Mouse (Mus musculus): ENCODE measurements around the gene Cdc42se1. TPM values are rescaled to one million over a fixed set of nuclear protein-coding genes. Genes with fewer than 3 reads are reported as not detected.
A peak's percentile ranks its signal among the peaks of the same experiment; 100 is the strongest.

Gene Cdc42se1
- polyA plus RNA-seq, 2 experiments: 24.9 to 40.9 TPM

- Histone ChIP-seq H3K4me3 (ENCODE audit: insufficient read depth in 1 of 2, low read depth in 2 of 2, low read length in 2 of 2) (no peak overlapping the region), H3K27me3 (ENCODE audit: control insufficient read depth, insufficient read depth, low read length) (no peaks in the 10 kb centered on the region), H3K4me1 (replicated peaks; ENCODE audit: control insufficient read depth in 2 of 2, insufficient read depth in 2 of 2, low read length in 1 of 2) (peaks cover 0 to 6% of the 10 kb centered on the region in 2 experiments; a peak in 3 of 4 replicates), H3K4me2 (ENCODE audit: low read depth) (no peak overlapping the region), H3K9ac (replicated peaks) (no peak overlapping the region), H3K36me3 (replicated peaks; ENCODE audit: control insufficient read depth, insufficient read depth, low read depth) (peaks cover 3% of the 10 kb centered on the region; the same call in 1 of the 2 replicates), H3K27ac (no peak overlapping the region), H3K9me3 (ENCODE audit: control insufficient read depth, low read length) (no peaks in the 10 kb centered on the region)
- TF ChIP-seq CTCF (IDR thresholded peaks at IDR 0.05; ENCODE audit: low read depth): no peak
- no peak for TF ChIP-seq EP300 (IDR thresholded peaks at IDR 0.05; ENCODE audit: low read depth)
- 66% methylated on average over 5 of the region's 5 CpGs for WGBS (ENCODE audit: insufficient replicate concordance)
- DNase-seq (ENCODE audit: low read depth in 3 of 3, low spot score in 3 of 3) (no peak), ATAC-seq (ENCODE audit: insufficient read depth) (no peak)
Measured at GRCm38 (mm10) chr3:95250361-95250760, 21.8 kb downstream of the Cdc42se1 start.

- Histone ChIP-seq H3K36me3 (replicated peaks; ENCODE audit: control insufficient read depth, insufficient read depth, low read depth) (peaks cover 3% of the 10 kb centered on the region; the same call in 1 of the 2 replicates), H3K27ac (no peak within 1 kb of the TSS), H3K4me3 (ENCODE audit: insufficient read depth in 1 of 2, low read depth in 2 of 2, low read length in 2 of 2) (no peak within 1 kb of the TSS), H3K4me2 (ENCODE audit: low read depth) (no peak within 1 kb of the TSS), H3K9ac (replicated peaks) (no peak within 1 kb of the TSS), H3K4me1 (replicated peaks; ENCODE audit: control insufficient read depth in 2 of 2, insufficient read depth in 2 of 2, low read length in 1 of 2) (peaks cover 0 to 6% of the 10 kb centered on the region in 2 experiments; a peak in 3 of 4 replicates), H3K9me3 (ENCODE audit: control insufficient read depth, low read length) (no peaks in the 10 kb centered on the region), H3K27me3 (ENCODE audit: control insufficient read depth, insufficient read depth, low read length) (no peaks in the 10 kb centered on the region)
- DNase-seq (ENCODE audit: low read depth in 3 of 3, low spot score in 3 of 3) (no peak), ATAC-seq (ENCODE audit: insufficient read depth) (no peak)
- TF ChIP-seq CTCF (IDR thresholded peaks at IDR 0.05; ENCODE audit: low read depth) (no peak), EP300 (IDR thresholded peaks at IDR 0.05; ENCODE audit: low read depth) (no peak)
- WGBS (ENCODE audit: insufficient replicate concordance): 43% methylated on average over 7 of the region's 7 CpGs
Measured at GRCm38 (mm10) chr3:95250783-95251424, 22.4 kb downstream of the Cdc42se1 start, which contains the start of gene Bnipl. TSS of gene Bnipl (minus strand) at chr3:95251193.

- no peaks in the 10 kb centered on the region for H3K4me1 ChIP-seq (replicated peaks; ENCODE audit: control insufficient read depth in 2 of 2, insufficient read depth in 2 of 2, low read length in 1 of 2)
- no peak overlapping the region for H3K27ac ChIP-seq
- no peak overlapping the region for H3K9ac ChIP-seq (replicated peaks)
- no peak for DNase-seq (ENCODE audit: low read depth in 3 of 3, low spot score in 3 of 3)
- H3K9me3 ChIP-seq (ENCODE audit: control insufficient read depth, low read length): no peaks in the 10 kb centered on the region
- WGBS (ENCODE audit: insufficient replicate concordance): 68% methylated on average over 5 of the region's 5 CpGs
- H3K36me3 ChIP-seq (replicated peaks; ENCODE audit: control insufficient read depth, insufficient read depth, low read depth): peaks cover 15% of the 10 kb centered on the region
- no peak overlapping the region for H3K4me3 ChIP-seq (ENCODE audit: insufficient read depth in 1 of 2, low read depth in 2 of 2, low read length in 2 of 2)
- TF ChIP-seq EP300 (IDR thresholded peaks at IDR 0.05; ENCODE audit: low read depth) (no peak), CTCF (IDR thresholded peaks at IDR 0.05; ENCODE audit: low read depth) (no peak)
- H3K27me3 ChIP-seq (ENCODE audit: control insufficient read depth, insufficient read depth, low read length): no peaks in the 10 kb centered on the region
- no peak for ATAC-seq (ENCODE audit: insufficient read depth)
- no peak overlapping the region for H3K4me2 ChIP-seq (ENCODE audit: low read depth)
Measured at GRCm38 (mm10) chr3:95256931-95257330, 28.4 kb downstream of the Cdc42se1 start.

GRCm38 (mm10) chr3:95261975-95262374 lies 33.4 kb downstream of the Cdc42se1 start:
- no peak for DNase-seq (ENCODE audit: low read depth in 3 of 3, low spot score in 3 of 3)
- Histone ChIP-seq H3K9ac (replicated peaks) (no peak overlapping the region), H3K9me3 (ENCODE audit: control insufficient read depth, low read length) (no peaks in the 10 kb centered on the region), H3K36me3 (replicated peaks; ENCODE audit: control insufficient read depth, insufficient read depth, low read depth) (peaks cover 14% of the 10 kb centered on the region), H3K4me1 (replicated peaks; ENCODE audit: control insufficient read depth in 2 of 2, insufficient read depth in 2 of 2, low read length in 1 of 2) (no peaks in the 10 kb centered on the region; a peak in 1 of 4 replicates), H3K27me3 (ENCODE audit: control insufficient read depth, insufficient read depth, low read length) (no peaks in the 10 kb centered on the region), H3K4me3 (ENCODE audit: insufficient read depth in 1 of 2, low read depth in 2 of 2, low read length in 2 of 2) (no peak overlapping the region), H3K27ac (no peak overlapping the region), H3K4me2 (ENCODE audit: low read depth) (no peak overlapping the region)
- TF ChIP-seq EP300 (IDR thresholded peaks at IDR 0.05; ENCODE audit: low read depth) (no peak), CTCF (IDR thresholded peaks at IDR 0.05; ENCODE audit: low read depth) (no peak)
- 78% methylated on average over 4 of the region's 4 CpGs for WGBS (ENCODE audit: insufficient replicate concordance)
- no peak for ATAC-seq (ENCODE audit: insufficient read depth)

- DNase-seq (ENCODE audit: low read depth in 3 of 3, low spot score in 3 of 3) (peak; percentile 47 to 57 (median 57)), ATAC-seq (ENCODE audit: insufficient read depth) (peak; percentile 78)
- no peak overlapping the region for H3K9ac ChIP-seq (replicated peaks)
- WGBS (ENCODE audit: insufficient replicate concordance): 34% methylated on average over 11 of the region's 11 CpGs
- TF ChIP-seq EP300 (IDR thresholded peaks at IDR 0.05; ENCODE audit: low read depth) (no peak), CTCF (IDR thresholded peaks at IDR 0.05; ENCODE audit: low read depth) (peak; percentile 91)
- no peak overlapping the region for H3K27ac ChIP-seq
- H3K36me3 ChIP-seq (replicated peaks; ENCODE audit: control insufficient read depth, insufficient read depth, low read depth): peaks cover 8% of the 10 kb centered on the region
- no peaks in the 10 kb centered on the region; a peak in 1 of 4 replicates for H3K4me1 ChIP-seq (replicated peaks; ENCODE audit: control insufficient read depth in 2 of 2, insufficient read depth in 2 of 2, low read length in 1 of 2)
- H3K4me3 ChIP-seq (ENCODE audit: insufficient read depth in 1 of 2, low read depth in 2 of 2, low read length in 2 of 2): no peak overlapping the region
- H3K27me3 ChIP-seq (ENCODE audit: control insufficient read depth, insufficient read depth, low read length): no peaks in the 10 kb centered on the region
- no peaks in the 10 kb centered on the region for H3K9me3 ChIP-seq (ENCODE audit: control insufficient read depth, low read length)
- peak overlapping the region; percentile 13; the same call in 1 of the 2 replicates for H3K4me2 ChIP-seq (ENCODE audit: low read depth)
Measured at GRCm38 (mm10) chr3:95263089-95263739, 34.7 kb downstream of the Cdc42se1 start.

All from liver, embryonic 14.5 days (tissue).